Mouse (Mus musculus): ENCODE measurements at regions not wholly inside any gene's neighbourhood (a gene's known extent, or its start where the extent isn't known, plus 50 kb on each side); places are given as distances from the start of the nearest gene placed in this dataset.
"Not testable (repeated sequence)": the region's sequence is repeated elsewhere in the genome, so short reads cannot be mapped to it uniquely, and the experiment has no call there.

GRCm38 (mm10) chr14:83861736-83862135, 581.6 kb upstream of the Pcdh17 start:
- DNase-seq (ENCODE audit: low read depth, low spot score) = no peak

DNA sequence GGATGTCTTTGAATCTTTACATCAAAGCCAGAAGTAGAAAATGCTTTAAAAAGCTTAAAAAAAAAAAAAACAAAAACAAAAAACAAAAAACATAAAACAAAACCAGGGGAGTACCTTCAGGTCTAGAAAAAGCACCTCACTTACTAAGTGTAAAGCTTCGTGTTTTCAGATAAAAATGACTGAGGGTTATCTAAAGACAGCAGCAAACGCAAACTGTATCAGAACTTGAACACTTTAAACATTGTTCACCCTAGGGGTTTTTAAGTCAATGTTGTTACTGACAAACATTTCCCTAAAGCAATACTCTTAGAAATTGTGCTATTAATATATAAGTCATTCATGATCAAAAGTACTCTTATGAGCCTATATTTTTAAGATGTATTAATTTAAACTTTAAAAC, 580.7 kb upstream of the Pcdh17 start:
- DNase-seq (ENCODE audit: low read depth, low spot score) = no peak

DNA sequence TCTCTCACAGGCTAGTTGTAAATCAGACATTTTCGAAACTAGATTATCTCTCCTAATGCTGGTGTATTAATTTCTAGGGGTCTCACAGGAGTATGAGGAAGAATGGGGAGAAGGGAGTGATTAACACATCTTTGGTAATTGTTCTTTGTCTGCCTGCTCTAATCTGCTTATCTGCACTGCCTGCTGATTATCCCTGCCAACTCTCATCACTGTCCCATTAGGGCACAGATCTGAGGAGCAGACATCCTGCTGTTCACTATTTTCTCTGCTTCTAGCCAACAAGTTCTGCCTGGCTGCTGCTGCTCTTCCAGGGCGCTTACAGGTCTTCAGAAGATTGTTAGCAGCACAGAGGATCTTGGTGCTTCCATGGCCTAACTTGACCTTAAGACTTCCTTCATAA, 557.0 kb upstream of the Pcdh17 start:
- peak; percentile 19 for DNase-seq (ENCODE audit: low read depth, low spot score)

DNA sequence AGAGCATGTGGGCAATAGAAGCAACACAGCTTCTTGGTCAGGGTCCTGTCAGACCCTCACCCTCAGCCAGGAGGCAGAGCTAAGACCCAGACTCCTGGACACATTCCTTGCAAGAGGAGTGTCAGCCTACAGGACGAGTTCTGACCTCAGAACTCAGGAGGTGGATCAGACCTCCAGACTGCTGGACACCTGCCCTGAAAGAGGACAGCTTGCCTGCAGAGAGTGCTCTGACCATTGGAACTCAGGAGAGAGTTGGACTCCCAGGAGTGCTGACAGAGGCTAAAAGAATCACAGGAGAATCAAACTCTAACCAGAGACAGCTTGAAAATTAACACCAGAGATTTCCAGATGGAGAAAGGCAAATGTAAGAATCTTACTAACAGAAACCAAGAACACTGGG, 542.7 kb upstream of the Pcdh17 start:
- DNase-seq (ENCODE audit: low read depth, low spot score) = not testable (repeated sequence)

- no peak for DNase-seq (ENCODE audit: low read depth, low spot score)
Observed at GRCm38 (mm10) chr14:83943101-83943500, 500.3 kb upstream of the Pcdh17 start.

DNA sequence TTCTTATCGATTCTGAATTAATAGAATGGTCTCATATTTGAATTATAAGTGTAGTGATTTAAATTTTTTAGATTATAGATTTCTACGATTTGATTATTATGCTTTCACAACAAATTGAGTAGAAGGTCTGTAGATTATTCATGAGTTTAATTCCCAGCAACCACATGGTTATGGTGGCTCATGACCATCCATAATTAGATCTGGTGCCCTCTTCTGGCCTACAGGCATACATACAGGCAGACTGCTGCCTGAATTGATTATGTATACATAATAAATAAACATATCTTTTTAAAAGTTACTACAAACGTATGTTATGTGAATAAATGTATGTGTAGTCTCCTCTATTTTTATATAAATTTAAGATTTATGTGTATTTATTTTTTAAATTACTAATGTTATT, 499.2 kb upstream of the Pcdh17 start:
- no peak for DNase-seq (ENCODE audit: low read depth, low spot score)

- no peak for DNase-seq (ENCODE audit: low read depth, low spot score)
Observed at GRCm38 (mm10) chr14:83949696-83950095, 493.7 kb upstream of the Pcdh17 start.

GRCm38 (mm10) chr14:83959111-83959510, 484.3 kb upstream of the Pcdh17 start:
- DNase-seq (ENCODE audit: low read depth, low spot score) = no peak

GRCm38 (mm10) chr14:83983566-83983965, 459.8 kb upstream of the Pcdh17 start:
- DNase-seq (ENCODE audit: low read depth, low spot score) = no peak
